Mouse (Mus musculus) erythroblast, embryonic 14.5 days (primary cell): ENCODE data around the gene Gdf10.

ENCODE experiments used
- GATA1 ChIP-seq: IDR thresholded peaks from 2 replicates; pipeline ENCODE4 v1.6.1; 2012; ENCODE audit warnings: low read length, inconsistent platforms, mixed read lengths
- TAL1 ChIP-seq: IDR thresholded peaks from 3 replicates; pipeline ENCODE4 v1.6.1; 2012; ENCODE audit warnings: low read length, inconsistent platforms, mixed read lengths

DNA sequence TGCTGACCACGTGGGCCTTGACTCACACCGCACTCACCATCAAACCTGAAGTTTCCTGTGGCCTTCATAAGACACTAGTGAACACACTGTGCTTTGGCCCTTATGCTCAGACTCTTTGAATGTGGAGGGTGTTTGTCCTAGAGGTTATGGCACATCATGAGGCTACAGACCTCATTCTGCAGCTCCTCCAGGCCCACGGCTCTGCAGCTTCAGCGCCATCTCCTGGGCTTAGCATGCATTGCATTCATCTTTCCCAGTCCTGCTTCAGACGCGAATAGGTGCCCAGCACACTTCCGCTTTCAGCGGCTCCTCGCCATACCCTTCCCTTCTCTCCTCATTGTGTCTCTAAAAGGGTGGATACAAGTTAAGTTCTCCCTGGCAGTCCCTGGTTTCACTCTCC is 15.7 kb downstream of the Gdf10 start:
- TF ChIP-seq TAL1 (no peak), GATA1 (no peak)
